Mouse (Mus musculus): ENCODE results near the gene 1700034J05Rik. TPM values are rescaled to one million over a fixed set of nuclear protein-coding genes. Genes with fewer than 3 reads are reported as not detected.

The 1700034J05Rik gene
- polyA plus RNA-seq, 1 experiment: not detected

DNA sequence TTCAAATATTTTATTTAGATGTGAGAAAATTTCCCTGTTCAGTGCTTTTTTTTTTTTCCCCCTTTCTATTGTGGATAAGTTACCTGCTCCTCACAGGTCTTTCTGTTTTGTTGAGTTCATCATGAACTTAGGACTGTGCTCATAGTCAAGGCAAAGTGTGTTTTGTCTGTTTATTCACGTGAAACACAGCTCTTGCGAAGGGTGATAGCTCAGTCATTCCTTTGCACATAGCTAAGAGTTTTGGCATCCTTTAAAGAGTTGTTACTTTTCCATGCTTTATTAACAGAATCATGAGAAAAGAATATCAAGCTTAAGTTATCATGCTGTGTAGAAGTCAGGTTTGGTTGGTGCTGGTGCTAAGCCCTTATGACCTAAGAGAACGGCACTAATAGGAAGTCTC, 49.5 kb downstream of the 1700034J05Rik start:
- Histone ChIP-seq H3K4me1 (ENCODE audit: control insufficient read depth, insufficient read depth, insufficient read length, low read length) (peaks cover 8% of the 10 kb centered on the region; the same call in 1 of the 2 replicates), H3K27me3 (ENCODE audit: control insufficient read depth, insufficient read depth, low read length) (no peaks in the 10 kb centered on the region), H3K4me3 (ENCODE audit: low read depth, low read length) (no peak overlapping the region), H3K36me3 (ENCODE audit: control insufficient read depth, insufficient read depth, low read length) (no peaks in the 10 kb centered on the region), H3K27ac (ENCODE audit: insufficient read depth, low read depth, low read length) (no peak overlapping the region)
- TF ChIP-seq CTCF (IDR thresholded peaks at IDR 0.05; ENCODE audit: extremely low read depth, insufficient read length, insufficient replicate concordance, low read depth, low read length) (no peak), POLR2A (IDR thresholded peaks at IDR 0.05; ENCODE audit: low read depth, low read length) (no peak)
- 86% methylated on average over 3 of the region's 3 CpGs for WGBS

DNA sequence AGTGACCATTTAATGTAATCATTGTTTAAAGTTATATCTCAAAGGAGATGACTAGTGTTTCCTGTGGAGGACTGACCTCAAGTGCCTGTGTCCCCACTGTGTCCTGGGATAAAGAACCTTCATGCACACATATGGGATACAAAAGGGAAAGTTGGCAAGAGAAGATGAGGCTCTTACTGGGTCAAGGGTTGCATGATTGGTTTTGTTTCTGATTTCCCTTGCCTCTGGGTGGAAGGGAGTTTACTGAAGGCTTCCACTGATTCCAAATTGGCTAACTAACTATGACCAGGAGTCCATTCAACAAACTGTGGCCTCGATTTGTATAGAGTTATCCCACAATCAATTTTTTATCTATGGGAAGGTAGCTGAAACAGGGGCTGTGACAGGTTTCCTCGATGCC, 50.6 kb downstream of the 1700034J05Rik start:
- TF ChIP-seq CTCF (IDR thresholded peaks at IDR 0.05; ENCODE audit: extremely low read depth, insufficient read length, insufficient replicate concordance, low read depth, low read length): no peak
- TF ChIP-seq POLR2A (IDR thresholded peaks at IDR 0.05; ENCODE audit: low read depth, low read length): no peak
- peaks cover 8% of the 10 kb centered on the region; the same call in 1 of the 2 replicates for H3K4me1 ChIP-seq (ENCODE audit: control insufficient read depth, insufficient read depth, insufficient read length, low read length)
- H3K27ac ChIP-seq (ENCODE audit: insufficient read depth, low read depth, low read length): no peak overlapping the region
- no peaks in the 10 kb centered on the region for H3K36me3 ChIP-seq (ENCODE audit: control insufficient read depth, insufficient read depth, low read length)
- 65% methylated on average over 2 of the region's 2 CpGs for WGBS
- H3K27me3 ChIP-seq (ENCODE audit: control insufficient read depth, insufficient read depth, low read length): no peaks in the 10 kb centered on the region
- no peak overlapping the region for H3K4me3 ChIP-seq (ENCODE audit: low read depth, low read length)

DNA sequence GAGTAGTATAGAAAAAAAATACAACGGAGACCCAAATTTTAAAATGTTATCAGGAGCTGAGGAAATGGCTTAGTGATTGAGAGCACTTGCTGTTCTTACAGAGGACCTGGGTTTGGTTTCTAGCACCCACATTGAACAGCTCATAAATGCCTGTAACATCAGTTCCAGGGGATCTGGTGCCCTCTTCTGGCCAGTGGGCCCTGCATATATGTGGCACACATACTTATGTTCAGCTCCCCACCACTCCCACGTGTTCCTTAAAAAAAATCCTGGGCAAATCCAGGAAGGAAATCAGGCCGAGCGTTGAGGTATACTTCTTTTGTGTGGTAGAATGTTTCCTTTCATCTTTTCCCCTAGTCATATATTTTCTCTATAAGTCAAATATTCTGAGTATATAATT, 52.3 kb downstream of the 1700034J05Rik start:
- WGBS: 96% methylated on average over 4 of the region's 4 CpGs
- no peak overlapping the region for H3K27ac ChIP-seq (ENCODE audit: insufficient read depth, low read depth, low read length)
- H3K36me3 ChIP-seq (ENCODE audit: control insufficient read depth, insufficient read depth, low read length): no peaks in the 10 kb centered on the region
- H3K27me3 ChIP-seq (ENCODE audit: control insufficient read depth, insufficient read depth, low read length): no peaks in the 10 kb centered on the region
- no peak overlapping the region for H3K4me3 ChIP-seq (ENCODE audit: low read depth, low read length)
- peaks cover 11% of the 10 kb centered on the region; the same call in 1 of the 2 replicates for H3K4me1 ChIP-seq (ENCODE audit: control insufficient read depth, insufficient read depth, insufficient read length, low read length)
- TF ChIP-seq POLR2A (IDR thresholded peaks at IDR 0.05; ENCODE audit: low read depth, low read length) (no peak), CTCF (IDR thresholded peaks at IDR 0.05; ENCODE audit: extremely low read depth, insufficient read length, insufficient replicate concordance, low read depth, low read length) (no peak)

Other genes starting within 250 kb of the 1700034J05Rik start
- 1.1 and 1.6 TPM in 2 replicates for gene Stk38l, start 229.4 kb downstream of the 1700034J05Rik start, polyA plus RNA-seq (2012; rRNA removed)
- 0.65 and 0.89 TPM in 2 replicates for gene Arntl2, start 158.4 kb downstream of the 1700034J05Rik start, polyA plus RNA-seq (2012; rRNA removed)
- gene Smco2, start 104.3 kb downstream of the 1700034J05Rik start, polyA plus RNA-seq (2012; rRNA removed): not detected in 2 replicates
- 1.6 and 3.3 TPM in 2 replicates for gene Ppfibp1, start 65.9 kb downstream of the 1700034J05Rik start, polyA plus RNA-seq (2012; rRNA removed)
- 5.7 and 6.3 TPM in 2 replicates for gene Rep15, start 78.2 kb upstream of the 1700034J05Rik start, polyA plus RNA-seq (2012; rRNA removed)
- gene Mrps35, start 88.3 kb upstream of the 1700034J05Rik start, polyA plus RNA-seq (2012; rRNA removed): 3.8 and 7.7 TPM in 2 replicates
- 0.24 TPM in 1 of 2 replicates, not detected in the other for gene Mansc4, start 132.6 kb upstream of the 1700034J05Rik start, polyA plus RNA-seq (2012; rRNA removed)
- gene Klhl42, start 137.0 kb upstream of the 1700034J05Rik start, polyA plus RNA-seq (2012; rRNA removed): 3.9 and 6.4 TPM in 2 replicates